Mouse (Mus musculus) lung, adult 2 months (tissue): ENCODE data around the gene Soga1.

Experiments used
- CTCF ChIP-seq: fragments of 200-500 bp; IDR thresholded peaks from 2 replicates; pipeline ENCODE4 v1.5.1; 2011; ENCODE audit warnings: mild to moderate bottlenecking, low read length, control low read depth; ENCODE audit not compliant: insufficient read depth
- POLR2A ChIP-seq: fragments of 200-500 bp; IDR thresholded peaks from 2 replicates; pipeline ENCODE4 v1.6.1; 2011; ENCODE audit warnings: low read depth, mild to moderate bottlenecking, control low read depth, low read length, borderline replicate concordance; ENCODE audit errors: extremely low read depth

- TF ChIP-seq CTCF (no peak), POLR2A (no peak)
These were observed 18.3 kb downstream of the Soga1 start for GRCm38 (mm10) chr2:157060557-157061305.
